Mouse (Mus musculus): Measurements from ENCODE around the gene Mlh3. TPM values are rescaled to one million over a fixed set of nuclear protein-coding genes. Genes with fewer than 3 reads are reported as not detected.

Gene Mlh3
- 7.1 and 7.3 TPM in 2 replicates for polyA plus RNA-seq (2015; fragmentation: Nextera tagmentation; extraction: Ambion mirVana)

- Histone ChIP-seq H3K4me2 (ENCODE audit: low read length) (peak within 1 kb of the TSS; percentile 61), H3K4me1 (replicated peaks; ENCODE audit: insufficient read depth, low read length) (0 out of 2 replicates have a peak, but pooled peaks cover 2% of the 10 kb centered on the region), H3K9me3 (replicated peaks; ENCODE audit: low read length) (no peaks in the 10 kb centered on the region), H3K27me3 (ENCODE audit: insufficient read depth, low read length) (no peaks in the 10 kb centered on the region), H3K4me3 (replicated peaks; ENCODE audit: low read depth, low read length) (peak within 1 kb of the TSS; percentile 42), H3K9ac (ENCODE audit: low read depth, low read length) (peak within 1 kb of the TSS; percentile 62), H3K27ac (peak within 1 kb of the TSS; percentile 81), H3K36me3 (ENCODE audit: insufficient read depth, low read length) (no peaks in the 10 kb centered on the region)
- DNase-seq (ENCODE audit: low spot score) (peak; percentile 86), ATAC-seq (replicated peaks; ENCODE audit: low FRiP score, low read depth) (peak; percentile 93)
- TF ChIP-seq CTCF (IDR thresholded peaks at IDR 0.05; ENCODE audit: low read depth), result peak; percentile 53
- 1% methylated on average over 35 of the region's 35 CpGs for WGBS
Observed at GRCm38 (mm10) chr12:85270319-85270718, at the start of gene Mlh3. Mlh3 (minus strand) TSS chr12:85270599.

DNA sequence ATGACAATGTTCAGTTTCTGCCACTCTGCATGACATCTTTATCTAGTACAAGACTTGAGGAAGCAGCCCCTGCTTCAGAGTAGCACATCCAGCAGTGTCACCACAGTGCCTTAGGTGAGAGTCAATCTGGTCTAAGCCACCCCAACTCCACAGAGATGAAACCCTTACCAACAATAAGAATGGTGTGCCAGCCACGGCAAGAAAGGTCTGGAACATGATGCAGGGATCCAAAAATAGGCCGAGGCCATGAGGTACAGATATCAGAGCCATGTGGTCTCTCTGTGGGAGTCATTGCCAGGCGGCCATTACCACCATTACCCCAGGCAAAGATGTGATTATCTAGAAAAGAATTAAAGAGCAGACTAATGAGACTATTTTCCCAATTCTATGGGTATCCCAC, 38.3 kb upstream of the Mlh3 start:
- Histone ChIP-seq H3K4me3 (replicated peaks; ENCODE audit: low read depth, low read length) (no peak overlapping the region), H3K4me2 (ENCODE audit: low read length) (no peak overlapping the region), H3K27me3 (ENCODE audit: insufficient read depth, low read length) (no peaks in the 10 kb centered on the region), H3K9ac (ENCODE audit: low read depth, low read length) (no peak overlapping the region), H3K36me3 (ENCODE audit: insufficient read depth, low read length) (peaks cover 63% of the 10 kb centered on the region), H3K27ac (no peak overlapping the region), H3K9me3 (replicated peaks; ENCODE audit: low read length) (no peaks in the 10 kb centered on the region), H3K4me1 (replicated peaks; ENCODE audit: insufficient read depth, low read length) (peaks cover 5% of the 10 kb centered on the region)
- no peak for ATAC-seq (replicated peaks; ENCODE audit: low FRiP score, low read depth)
- WGBS, result 91% methylated on average over 3 of the region's 3 CpGs
- TF ChIP-seq CTCF (IDR thresholded peaks at IDR 0.05; ENCODE audit: low read depth), result no peak
- DNase-seq (ENCODE audit: low spot score), result no peak

DNA sequence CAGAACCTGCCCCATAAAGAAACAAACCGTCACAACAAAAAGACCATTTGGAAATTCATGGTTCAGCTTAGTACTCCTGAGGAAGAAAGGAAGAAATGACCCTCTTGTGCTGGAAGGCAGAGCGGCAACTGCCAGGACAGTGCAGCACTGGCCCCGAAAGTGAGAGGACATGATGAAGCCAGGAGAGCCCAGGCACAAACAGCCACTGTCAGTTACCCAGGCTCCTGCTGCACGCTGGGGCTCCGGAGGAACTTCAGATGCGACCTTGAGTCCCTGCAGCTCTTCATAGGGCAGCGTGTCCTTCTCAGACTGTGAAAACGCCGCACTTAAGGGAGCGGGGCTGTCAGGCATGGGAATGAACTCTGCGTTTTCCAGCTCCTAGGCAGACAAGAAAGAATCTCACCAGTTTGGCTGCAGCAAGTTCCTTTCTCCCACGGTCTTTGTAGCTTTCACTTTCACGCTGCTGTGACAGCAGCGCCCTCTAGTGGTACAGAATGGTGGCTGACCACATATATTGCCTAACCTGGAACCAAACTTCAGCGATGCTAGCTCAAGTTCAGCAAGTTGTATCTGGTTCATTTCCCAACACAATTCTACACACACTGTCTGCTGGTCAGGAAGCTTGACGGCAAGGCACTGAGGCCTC, 35.0 kb upstream of the Mlh3 start:
- Histone ChIP-seq H3K9me3 (replicated peaks; ENCODE audit: low read length) (no peaks in the 10 kb centered on the region), H3K36me3 (ENCODE audit: insufficient read depth, low read length) (peaks cover 74% of the 10 kb centered on the region), H3K27me3 (ENCODE audit: insufficient read depth, low read length) (no peaks in the 10 kb centered on the region), H3K27ac (no peak overlapping the region), H3K4me1 (replicated peaks; ENCODE audit: insufficient read depth, low read length) (peaks cover 5% of the 10 kb centered on the region), H3K9ac (ENCODE audit: low read depth, low read length) (no peak overlapping the region), H3K4me2 (ENCODE audit: low read length) (peak overlapping the region; percentile 34; the same call in 1 of the 2 replicates), H3K4me3 (replicated peaks; ENCODE audit: low read depth, low read length) (no peak overlapping the region)
- 36% methylated on average over 16 of the region's 16 CpGs for WGBS
- peak; percentile 99 for TF ChIP-seq CTCF (IDR thresholded peaks at IDR 0.05; ENCODE audit: low read depth)
- peak; percentile 69; the same call in 1 of the 2 replicates for ATAC-seq (replicated peaks; ENCODE audit: low FRiP score, low read depth)
- DNase-seq (ENCODE audit: low spot score), result peak; percentile 96

- 45% methylated on average over 4 of the region's 4 CpGs for WGBS
- no peak for TF ChIP-seq CTCF (IDR thresholded peaks at IDR 0.05; ENCODE audit: low read depth)
- H3K9ac ChIP-seq (ENCODE audit: low read depth, low read length), result no peak overlapping the region
- H3K27me3 ChIP-seq (ENCODE audit: insufficient read depth, low read length), result no peaks in the 10 kb centered on the region
- H3K9me3 ChIP-seq (replicated peaks; ENCODE audit: low read length), result no peaks in the 10 kb centered on the region
- peaks cover 5% of the 10 kb centered on the region for H3K4me1 ChIP-seq (replicated peaks; ENCODE audit: insufficient read depth, low read length)
- H3K4me3 ChIP-seq (replicated peaks; ENCODE audit: low read depth, low read length), result no peak overlapping the region
- DNase-seq (ENCODE audit: low spot score) (peak; percentile 14), ATAC-seq (replicated peaks; ENCODE audit: low FRiP score, low read depth) (no peak)
- H3K36me3 ChIP-seq (ENCODE audit: insufficient read depth, low read length), result peaks cover 71% of the 10 kb centered on the region
- H3K4me2 ChIP-seq (ENCODE audit: low read length), result no peak overlapping the region
- no peak overlapping the region for H3K27ac ChIP-seq
Observed at GRCm38 (mm10) chr12:85304725-85305124, 34.3 kb upstream of the Mlh3 start.

DNA sequence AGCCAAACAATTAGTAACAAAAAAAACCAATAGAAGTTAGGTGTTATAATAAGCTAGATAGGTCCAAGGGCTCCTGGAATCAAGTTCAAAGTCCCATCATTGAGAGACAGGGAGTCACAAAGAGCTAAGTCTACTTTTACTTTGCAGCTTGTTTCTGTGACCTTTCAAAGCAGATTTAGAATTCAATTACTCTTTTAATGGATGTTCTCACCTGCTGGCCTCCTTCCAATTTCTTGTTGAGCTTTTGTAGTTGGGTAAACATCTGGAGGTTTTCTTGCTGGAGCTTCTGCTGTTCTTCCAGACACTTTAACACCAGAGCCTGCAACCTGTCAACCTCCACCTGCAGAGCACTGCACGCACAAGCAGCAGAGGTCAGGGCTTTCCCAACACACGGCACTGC, 32.9 kb upstream of the Mlh3 start:
- ATAC-seq (replicated peaks; ENCODE audit: low FRiP score, low read depth) (no peak), DNase-seq (ENCODE audit: low spot score) (no peak)
- Histone ChIP-seq H3K36me3 (ENCODE audit: insufficient read depth, low read length) (peaks cover 57% of the 10 kb centered on the region), H3K27ac (no peak overlapping the region), H3K9ac (ENCODE audit: low read depth, low read length) (no peak overlapping the region), H3K9me3 (replicated peaks; ENCODE audit: low read length) (no peaks in the 10 kb centered on the region), H3K4me2 (ENCODE audit: low read length) (no peak overlapping the region), H3K4me3 (replicated peaks; ENCODE audit: low read depth, low read length) (no peak overlapping the region), H3K27me3 (ENCODE audit: insufficient read depth, low read length) (no peaks in the 10 kb centered on the region), H3K4me1 (replicated peaks; ENCODE audit: insufficient read depth, low read length) (peaks cover 13% of the 10 kb centered on the region)
- TF ChIP-seq CTCF (IDR thresholded peaks at IDR 0.05; ENCODE audit: low read depth), result no peak
- 45% methylated on average over 2 of the region's 2 CpGs for WGBS

GRCm38 (mm10) chr12:85298835-85299180, 28.4 kb upstream of the Mlh3 start:
- no peaks in the 10 kb centered on the region for H3K27me3 ChIP-seq (ENCODE audit: insufficient read depth, low read length)
- no peak for TF ChIP-seq CTCF (IDR thresholded peaks at IDR 0.05; ENCODE audit: low read depth)
- H3K36me3 ChIP-seq (ENCODE audit: insufficient read depth, low read length), result peaks cover 34% of the 10 kb centered on the region
- H3K27ac ChIP-seq, result no peak overlapping the region
- 59% methylated on average over 1 of the region's 1 CpGs for WGBS
- no peak overlapping the region for H3K4me2 ChIP-seq (ENCODE audit: low read length)
- no peak overlapping the region for H3K9ac ChIP-seq (ENCODE audit: low read depth, low read length)
- H3K4me3 ChIP-seq (replicated peaks; ENCODE audit: low read depth, low read length), result no peak overlapping the region
- no peak for DNase-seq (ENCODE audit: low spot score)
- H3K4me1 ChIP-seq (replicated peaks; ENCODE audit: insufficient read depth, low read length), result peaks cover 16% of the 10 kb centered on the region
- peaks cover 6% of the 10 kb centered on the region; the same call in 1 of the 2 replicates for H3K9me3 ChIP-seq (replicated peaks; ENCODE audit: low read length)
- ATAC-seq (replicated peaks; ENCODE audit: low FRiP score, low read depth), result no peak
